Mouse (Mus musculus) retina, embryonic 14.5 days (tissue): ENCODE measurements around the gene Itga8.
A peak's percentile ranks its signal among the peaks of the same experiment; 100 is the strongest.

Source experiments
- DNase-seq: peaks from one replicate; pipeline ENCODE4 v3.0.0-alpha.2; 2015; ENCODE audit warnings: low spot score

Itga8 gene

GRCm38 (mm10) chr2:12301431-12302170 is at the start of gene Itga8:
Itga8 (minus strand) TSS chr2:12301922.
- DNase-seq: peak; percentile 94

- DNase-seq: no peak
Observed at GRCm38 (mm10) chr2:12348914-12349313, 47.2 kb upstream of the Itga8 start.

GRCm38 (mm10) chr2:12331962-12332361 is 30.2 kb upstream of the Itga8 start:
- no peak for DNase-seq

- no peak for DNase-seq
Observed at GRCm38 (mm10) chr2:12329620-12330019, 27.9 kb upstream of the Itga8 start.

GRCm38 (mm10) chr2:12329068-12329407 is 27.3 kb upstream of the Itga8 start:
- DNase-seq: no peak

GRCm38 (mm10) chr2:12328355-12329067 is 26.8 kb upstream of the Itga8 start:
- DNase-seq: peak; percentile 33

GRCm38 (mm10) chr2:12327691-12328354 is 26.1 kb upstream of the Itga8 start:
- DNase-seq: peak; percentile 45

GRCm38 (mm10) chr2:12327216-12327615 is 25.5 kb upstream of the Itga8 start:
- DNase-seq: peak; percentile 76

GRCm38 (mm10) chr2:12325868-12326267 is 24.1 kb upstream of the Itga8 start:
- DNase-seq: no peak

- no peak for DNase-seq
Observed at GRCm38 (mm10) chr2:12325417-12325816, 23.7 kb upstream of the Itga8 start.

GRCm38 (mm10) chr2:12320914-12321313 is 19.2 kb upstream of the Itga8 start:
- DNase-seq: no peak

GRCm38 (mm10) chr2:12318715-12319114 is 17.0 kb upstream of the Itga8 start:
- no peak for DNase-seq

GRCm38 (mm10) chr2:12318036-12318435 is 16.3 kb upstream of the Itga8 start:
- DNase-seq: no peak

GRCm38 (mm10) chr2:12317343-12317742 is 15.6 kb upstream of the Itga8 start:
- DNase-seq: no peak

GRCm38 (mm10) chr2:12316361-12316760 is 14.6 kb upstream of the Itga8 start:
- DNase-seq: no peak

GRCm38 (mm10) chr2:12314028-12314427 is 12.3 kb upstream of the Itga8 start:
- no peak for DNase-seq

GRCm38 (mm10) chr2:12308466-12308865 is 6.7 kb upstream of the Itga8 start:
- no peak for DNase-seq

- DNase-seq: no peak
Observed at GRCm38 (mm10) chr2:12307311-12307710, 5.6 kb upstream of the Itga8 start.

GRCm38 (mm10) chr2:12305064-12305650 is 3.4 kb upstream of the Itga8 start:
- DNase-seq: no peak

- DNase-seq: no peak
Observed at GRCm38 (mm10) chr2:12300449-12301228, 1.1 kb downstream of the Itga8 start.

GRCm38 (mm10) chr2:12297287-12297686 is 4.4 kb downstream of the Itga8 start:
- DNase-seq: peak; percentile 24

- DNase-seq: no peak
Observed at GRCm38 (mm10) chr2:12295150-12295549, 6.6 kb downstream of the Itga8 start.
